Mouse (Mus musculus): ENCODE measurements around the gene Capn13.
"Not testable (repeated sequence)": the region's sequence is repeated elsewhere in the genome, so short reads cannot be mapped to it uniquely, and the experiment has no call there.

The Capn13 gene

GRCm38 (mm10) chr17:73277770-73278169 is 122.9 kb downstream of the Capn13 start:
- DNase-seq (ENCODE audit: low spot score in 2 of 2): no peak

- no peak for DNase-seq (ENCODE audit: low spot score in 2 of 2)
Observed at GRCm38 (mm10) chr17:73275066-73275465, 125.6 kb downstream of the Capn13 start.

GRCm38 (mm10) chr17:73273809-73274208 is 126.9 kb downstream of the Capn13 start:
- no peak for DNase-seq (ENCODE audit: low spot score in 2 of 2)

- peak; percentile 56 to 79 for DNase-seq (ENCODE audit: low spot score in 2 of 2)
Observed at GRCm38 (mm10) chr17:73271797-73272600, 128.7 kb downstream of the Capn13 start.

- peak in 1 of 2 experiments; percentile 26 for DNase-seq (ENCODE audit: low spot score in 2 of 2)
Observed at GRCm38 (mm10) chr17:73270871-73271796, 129.5 kb downstream of the Capn13 start.

- DNase-seq (ENCODE audit: low spot score in 2 of 2): peak; percentile 72 to 73
Observed at GRCm38 (mm10) chr17:73263077-73263501, 137.6 kb downstream of the Capn13 start.

GRCm38 (mm10) chr17:73262558-73262957 is 138.1 kb downstream of the Capn13 start:
- no peak for DNase-seq (ENCODE audit: low spot score in 2 of 2)

- DNase-seq (ENCODE audit: low spot score in 2 of 2): not testable (repeated sequence)
Observed at GRCm38 (mm10) chr17:73259258-73259657, 141.4 kb downstream of the Capn13 start.

- no peak for DNase-seq (ENCODE audit: low spot score in 2 of 2)
Observed at GRCm38 (mm10) chr17:73258620-73259019, 142.0 kb downstream of the Capn13 start.
